Comparison of ENCODE assay signal across 15 mouse cellular contexts in the genomic region with DNA sequence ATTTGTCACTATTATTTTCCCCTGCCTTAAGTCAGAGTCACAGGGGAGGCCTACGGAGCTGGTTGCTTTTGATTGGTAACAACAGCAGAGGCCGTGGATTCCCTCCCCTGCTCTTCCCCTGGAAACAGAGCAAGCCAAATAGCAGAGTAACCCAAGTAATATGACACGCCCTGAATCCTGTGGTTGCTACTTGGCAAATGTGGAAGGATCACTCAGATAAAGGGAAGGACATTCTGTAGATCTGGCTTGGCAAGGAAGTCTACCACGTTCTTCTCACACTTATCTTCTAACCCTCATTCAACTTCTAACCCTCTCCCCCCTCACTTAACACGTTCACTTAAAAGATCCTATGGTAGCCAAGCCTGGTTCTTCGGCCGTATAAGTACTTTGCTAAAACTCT. TPM values are rescaled to one million over a fixed set of nuclear protein-coding genes. Genes with fewer than 3 reads are reported as not detected.
A peak's percentile ranks its signal among the peaks of the same experiment; 100 is the strongest.
DNase-seq lines count a peak whose midpoint lies in the region; ATAC-seq and TF ChIP-seq lines count a peak whose summit lies in the region.
"Had no signal": no experiment of that assay in that cellular context is flagged by ENCODE, and none has a peak within 500 bp of the region (broad histone marks: within the 10 kb centered on the region; RNA-seq: fewer than 3 reads in every experiment).

No protein-coding gene starts in this region.

- no peak overlapping the region for H3K27ac ChIP-seq in forebrain, embryonic 12.5 days
- H3K27ac ChIP-seq: forebrain, embryonic 10.5 days; midbrain, embryonic 13.5 days; neural tube, embryonic 15.5 days had no signal

- TF ChIP-seq POLR2A in myocyte (IDR thresholded peaks at IDR 0.05; ENCODE audit: insufficient read length, low read depth), result no peak

- 86% methylated on average over 7 of the region's 7 CpGs for WGBS in forebrain, embryonic 12.5 days

- H3K9me3 ChIP-seq in forebrain, embryonic 12.5 days, result no peaks in the 10 kb centered on the region
- H3K9me3 ChIP-seq: forebrain, embryonic 10.5 days; midbrain, embryonic 13.5 days; neural tube, embryonic 15.5 days had no signal

- H3K36me3 ChIP-seq in myocyte (ENCODE audit: control insufficient read depth, insufficient read depth), result no peaks in the 10 kb centered on the region
- peaks cover 18% of the 10 kb centered on the region for H3K36me3 ChIP-seq in forebrain, embryonic 12.5 days (replicated peaks)

- H3K4me3 ChIP-seq in myocyte, result no peak overlapping the region
- no peak overlapping the region for H3K4me3 ChIP-seq in forebrain, embryonic 12.5 days (replicated peaks)
- H3K4me3 ChIP-seq: forebrain, embryonic 10.5 days; midbrain, embryonic 13.5 days; neural tube, embryonic 15.5 days had no signal

- no peak overlapping the region for H3K9ac ChIP-seq in forebrain, embryonic 12.5 days
- H3K9ac ChIP-seq: midbrain, embryonic 13.5 days; neural tube, embryonic 15.5 days had no signal

- H3K4me1 ChIP-seq in forebrain, embryonic 12.5 days, result no peaks in the 10 kb centered on the region
- H3K4me1 ChIP-seq: forebrain, embryonic 10.5 days; midbrain, embryonic 13.5 days; neural tube, embryonic 15.5 days had no signal

- peak; percentile 48 for DNase-seq in gastrocnemius, adult 18-20 months (ENCODE audit: low spot score)
- DNase-seq in gastrocnemius, postnatal 25 days, result no peak
- peak; percentile 17 for DNase-seq in testis, postnatal 14 days (ENCODE audit: low spot score)
- no peak for DNase-seq in testis, postnatal 10 days (ENCODE audit: low spot score)
- peak; percentile 41 to 53 for DNase-seq in heart, postnatal 10 days
- no peak for DNase-seq in adrenal gland, postnatal 36 days
- DNase-seq: B cell, adult 2 months; cerebellum, postnatal 36 days; kidney, adult 11 months; thymus, adult 18-20 months had no signal

- H3K27me3 ChIP-seq in myocyte (ENCODE audit: control insufficient read depth, insufficient read depth, insufficient read length), result no peaks in the 10 kb centered on the region
- no peaks in the 10 kb centered on the region for H3K27me3 ChIP-seq in forebrain, embryonic 12.5 days
- H3K27me3 ChIP-seq: midbrain, embryonic 13.5 days; neural tube, embryonic 15.5 days had no signal

- no peak overlapping the region for H3ac ChIP-seq in myocyte (ENCODE audit: control insufficient read depth, insufficient read length)

- H3K4me2 ChIP-seq in myocyte (ENCODE audit: low read depth), result peak overlapping the region; percentile 63
- H3K4me2 ChIP-seq in forebrain, embryonic 12.5 days, result no peak overlapping the region
- H3K4me2 ChIP-seq: midbrain, embryonic 13.5 days; neural tube, embryonic 15.5 days had no signal

- H3K79me2 ChIP-seq in myocyte (ENCODE audit: control insufficient read depth, insufficient read depth), result no peaks in the 10 kb centered on the region

- intact Hi-C loops in heart, postnatal 10 days (cut with DNase I), result no loop called here

- no peak for ATAC-seq in forebrain, embryonic 12.5 days (ENCODE audit: low FRiP score)
- ATAC-seq: midbrain, embryonic 13.5 days had no signal

TF ChIP-seq in myocyte, 11 proteins besides CTCF, POLR2A, EP300 and RAD21:
- no peak for TF ChIP-seq USF1 (IDR thresholded peaks at IDR 0.05; ENCODE audit: low read depth)
- TF ChIP-seq CEBPB (IDR thresholded peaks at IDR 0.05; ENCODE audit: insufficient read depth, poor library complexity, severe bottlenecking), result no peak
- TF ChIP-seq MYOG (IDR thresholded peaks at IDR 0.05; ENCODE audit: control insufficient read depth in 1 of 3, insufficient read depth in 1 of 3, insufficient read length in 2 of 3, low read depth in 2 of 3), result no peak
- no peak for TF ChIP-seq REST (IDR thresholded peaks at IDR 0.05; ENCODE audit: insufficient read depth, insufficient read length)
- no peak for TF ChIP-seq POLR2AphosphoS2 (IDR thresholded peaks at IDR 0.05; ENCODE audit: insufficient read length, low read depth)
- TF ChIP-seq SRF (IDR thresholded peaks at IDR 0.05; ENCODE audit: control insufficient read depth, insufficient read length, low read depth), result no peak
- TF ChIP-seq TCF3 (IDR thresholded peaks at IDR 0.05; ENCODE audit: insufficient read length, low read depth), result no peak
- no peak for TF ChIP-seq MAX (IDR thresholded peaks at IDR 0.05; ENCODE audit: low read depth)
- no peak for TF ChIP-seq E2F4 (IDR thresholded peaks at IDR 0.05; ENCODE audit: insufficient read depth)
- no peak for TF ChIP-seq TCF12 (IDR thresholded peaks at IDR 0.05; ENCODE audit: insufficient read depth, poor library complexity, severe bottlenecking)
- TF ChIP-seq MYOD1 (IDR thresholded peaks at IDR 0.05; ENCODE audit: control insufficient read depth in 1 of 3, insufficient read length in 2 of 3, low read depth in 2 of 3), result no peak

RNA-seq across cellular contexts. Expression of gene Pde6d, which starts 24.6 kb away (rescaled TPM):
- 10 to 100 TPM; 27.5 to 29.3 TPM for total RNA-seq in gastrocnemius, adult 18-20 months (2021)
- 10 to 100 TPM; 21.9 to 29.6 TPM for total RNA-seq in gastrocnemius, postnatal 25 days (2021)
- 10 to 100 TPM; 37.9 to 40.9 TPM for total RNA-seq in heart, postnatal 10 days (2021)
- polyA plus RNA-seq in myocyte (2012; fragmentation: generic; extraction: Trizol), result 50.0 TPM
- 10 to 100 TPM; 31.2 to 35.7 TPM for total RNA-seq in adrenal gland, postnatal 36 days (2021)
- 91.7 TPM in 2 replicates for polyA plus RNA-seq in forebrain, embryonic 12.5 days (2016; fragmentation: Nextera tagmentation; extraction: Ambion mirVana)

RNA-seq across cellular contexts. Expression of gene Cops7b, which starts 24.8 kb away (rescaled TPM):
- total RNA-seq in gastrocnemius, adult 18-20 months (2021), result 10 to 100 TPM; 10.3 to 10.5 TPM
- total RNA-seq in gastrocnemius, postnatal 25 days (2021), result 10 to 100 TPM in 1 of 2 experiments, 1 to 10 TPM in 1; 9.6 to 10.4 TPM
- 10 to 100 TPM; 11.0 to 12.6 TPM for total RNA-seq in heart, postnatal 10 days (2021)
- 20.4 TPM for polyA plus RNA-seq in myocyte (2012; fragmentation: generic; extraction: Trizol)
- total RNA-seq in adrenal gland, postnatal 36 days (2021), result 10 to 100 TPM; 12.7 to 13.0 TPM
- polyA plus RNA-seq in forebrain, embryonic 12.5 days (2016; fragmentation: Nextera tagmentation; extraction: Ambion mirVana), result 59.9 and 64.6 TPM in 2 replicates

RNA-seq across cellular contexts. Expression of gene Ptma, which starts 31.3 kb away (rescaled TPM):
- total RNA-seq in gastrocnemius, adult 18-20 months (2021), result 10 to 100 TPM; 64.2 to 99.0 TPM
- total RNA-seq in gastrocnemius, postnatal 25 days (2021), result 100 to 1,000 TPM; 100 to 129 TPM
- 100 to 1,000 TPM; 535 to 599 TPM for total RNA-seq in heart, postnatal 10 days (2021)
- polyA plus RNA-seq in myocyte (2012; fragmentation: generic; extraction: Trizol), result 593 TPM
- 100 to 1,000 TPM; 546 to 552 TPM for total RNA-seq in adrenal gland, postnatal 36 days (2021)
- polyA plus RNA-seq in forebrain, embryonic 12.5 days (2016; fragmentation: Nextera tagmentation; extraction: Ambion mirVana), result 3,257 and 3,328 TPM in 2 replicates

Comparison
In these comparisons a context has a peak if more than half of its experiments do, and no peak if none do; other contexts are left out.
1. DNase-seq: peak in gastrocnemius, adult 18-20 months (single experiment), testis, postnatal 14 days (single experiment) and heart, postnatal 10 days (2 of 2); none in gastrocnemius, postnatal 25 days (single experiment), testis, postnatal 10 days (single experiment) and adrenal gland, postnatal 36 days (0 of 2).
2. RNA of gene Ptma, which starts 31.3 kb away (total RNA-seq): 535 to 599 TPM in heart, postnatal 10 days and 546 to 552 TPM in adrenal gland, postnatal 36 days; 100 to 129 TPM in gastrocnemius, postnatal 25 days and 64.2 to 99.0 TPM in gastrocnemius, adult 18-20 months; every median in the first group is over 4 times any median in the second.